Mouse (Mus musculus) midbrain, postnatal 0 days (tissue): ENCODE results near the gene Zfp385b. TPM values are rescaled to one million over a fixed set of nuclear protein-coding genes. Genes with fewer than 3 reads are reported as not detected.

Source experiments
- ATAC-seq: fragments of 200-750 bp; cut with Nextera tagmentation; 2 replicates; pipeline ENCODE4 v1.8.0; 2017; ENCODE audit warnings: moderate number of reproducible peaks, mild to moderate bottlenecking, moderate TSS enrichment, moderate library complexity; ENCODE audit not compliant: low FRiP score
- DNase-seq: peaks from one replicate; pipeline ENCODE4 v3.0.0-alpha.2; 2015; ENCODE audit warnings: low spot score
- H3K27ac ChIP-seq: fragments of 300-500 bp; sonication (generic); 2 replicates; pipeline ENCODE4 v1.5.1; 2014; ENCODE audit warnings: low read depth, mild to moderate bottlenecking, low read length, mixed read lengths
- H3K27me3 ChIP-seq: fragments of 300-500 bp; sonication (generic); 2 replicates; pipeline ENCODE4 v1.6.1; 2014; ENCODE audit warnings: low read length, control low read depth, mixed read lengths; ENCODE audit not compliant: insufficient read depth
- H3K36me3 ChIP-seq: fragments of 300-500 bp; sonication (generic); 2 replicates; pipeline ENCODE4 v1.6.1; 2014; ENCODE audit warnings: low read length, control low read depth, mixed read lengths; ENCODE audit not compliant: insufficient read depth
- H3K4me1 ChIP-seq: fragments of 300-500 bp; sonication (generic); 2 replicates; pipeline ENCODE4 v1.6.1; 2014; ENCODE audit warnings: mild to moderate bottlenecking, control low read depth, antibody characterized with exemption, low read length, mixed read lengths; ENCODE audit not compliant: insufficient read depth
- H3K4me2 ChIP-seq: fragments of 300-500 bp; sonication (generic); 2 replicates; pipeline ENCODE4 v1.6.1; 2014; ENCODE audit warnings: low read depth, mild to moderate bottlenecking, low read length, mixed read lengths; ENCODE audit not compliant: poor library complexity, severe bottlenecking
- H3K4me3 ChIP-seq: fragments of 300-500 bp; sonication (generic); 2 replicates; pipeline ENCODE4 v1.5.1; 2014; ENCODE audit warnings: low read depth, mild to moderate bottlenecking, low read length, moderate library complexity
- H3K9ac ChIP-seq: fragments of 300-500 bp; sonication (generic); replicated peaks from 2 replicates; pipeline ENCODE4 v1.6.1; 2014; ENCODE audit warnings: mild to moderate bottlenecking, low read length, moderate library complexity, mixed read lengths; ENCODE audit not compliant: poor library complexity, severe bottlenecking
- H3K9me3 ChIP-seq: fragments of 300-500 bp; sonication (generic); 2 replicates; pipeline ENCODE4 v1.6.1; 2016; ENCODE audit warnings: low read length, control low read depth
- CTCF ChIP-seq: IDR thresholded peaks from 2 replicates; pipeline ENCODE4 v1.5.1; 2016; ENCODE audit warnings: antibody characterized with exemption, mild to moderate bottlenecking
- WGBS: fragments of 180-500 bp; shearing (Covaris S2); extraction: QIAGEN DNeasy Blood & Tissue Kit; methylation state at CpG from one replicate; pipeline ENCODE4 v1.1.7; 2014; 5-methylcytosine and 5-hydroxymethylcytosine counted together
- polyA plus RNA-seq: library from polyadenylated mRNA; unstranded; fragments of >200 nt; fragmentation: Nextera tagmentation; extraction: Ambion mirVana; gene quantifications from 2 replicates; pipeline ENCODE4 v1.2.1, GENCODE M21; 2015
- total RNA-seq: library from RNA; depleted of rRNA; stranded (reverse); fragments of >200 nt; gene quantifications from 2 replicates; pipeline ENCODE4 v1.2.3, GENCODE M21; 2014

The Zfp385b gene
- total and polyA plus RNA-seq, 2 experiments from 2014 or later, result 11.8 to 16.6 TPM

DNA sequence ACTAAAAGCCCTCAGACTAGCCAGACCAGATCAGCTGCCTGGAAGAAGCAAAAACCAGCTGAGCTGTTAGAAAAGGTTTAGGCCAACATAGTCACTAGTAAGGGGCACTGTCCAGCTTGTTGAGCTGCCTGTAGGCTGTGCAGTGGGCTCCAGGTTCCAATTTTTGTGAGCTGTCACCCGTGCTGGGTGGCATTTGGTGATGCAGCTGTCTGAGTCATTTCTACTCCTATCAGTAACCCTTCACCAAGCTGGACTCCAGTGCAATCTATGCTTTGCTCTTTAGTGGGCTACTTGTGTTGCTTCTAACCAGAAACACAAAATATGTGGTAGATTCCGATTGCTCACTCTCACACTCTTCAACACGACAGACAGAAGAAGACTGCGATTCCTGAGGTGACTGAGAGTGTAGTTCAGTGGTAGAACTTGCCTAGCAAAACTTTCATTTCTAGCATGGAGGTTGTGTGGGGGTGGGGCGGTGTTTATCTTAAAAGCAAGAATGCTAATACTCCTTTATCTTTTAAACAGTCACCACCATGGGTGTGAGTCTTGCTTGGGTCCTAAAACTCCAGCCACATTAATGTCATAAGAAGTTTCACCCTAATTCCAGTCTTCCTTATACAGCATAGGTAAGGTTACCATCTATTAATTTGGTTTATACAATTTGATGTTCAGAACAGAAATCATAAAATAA, 147.1 kb downstream of the Zfp385b start:
- Histone ChIP-seq H3K27ac (no peak overlapping the region), H3K9me3 (no peaks in the 10 kb centered on the region), H3K27me3 (no peaks in the 10 kb centered on the region), H3K36me3 (no peaks in the 10 kb centered on the region), H3K4me2 (no peak overlapping the region; the same call in 1 of the 2 replicates), H3K9ac (no peak overlapping the region), H3K4me3 (no peak overlapping the region), H3K4me1 (no peaks in the 10 kb centered on the region)
- no peak for DNase-seq
- no peak for ATAC-seq
- 93% methylated on average over 5 of the region's 5 CpGs for WGBS
- no peak for TF ChIP-seq CTCF

DNA sequence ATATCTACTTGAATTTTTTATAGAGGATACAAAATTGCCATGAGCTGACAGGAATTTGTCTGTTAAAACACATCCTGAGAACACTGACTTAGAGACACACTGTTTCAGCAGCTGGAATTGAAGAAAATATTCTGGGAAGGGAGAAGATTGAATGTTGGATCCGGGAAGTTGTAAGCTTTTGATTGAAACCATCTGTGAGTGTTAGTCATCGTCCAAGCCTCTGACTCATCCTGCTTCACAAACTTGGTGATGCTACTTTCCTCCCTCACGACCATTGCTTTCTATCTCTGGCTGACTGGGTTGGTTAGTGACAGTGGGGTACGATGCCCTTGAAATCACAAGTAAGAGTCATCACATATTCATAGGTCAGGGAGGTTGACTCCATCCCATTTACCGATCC, 157.3 kb downstream of the Zfp385b start:
- H3K4me2 ChIP-seq, result no peak overlapping the region
- DNase-seq (no peak), ATAC-seq (no peak)
- no peak overlapping the region for H3K4me3 ChIP-seq
- H3K9ac ChIP-seq, result no peak overlapping the region
- H3K9me3 ChIP-seq, result no peaks in the 10 kb centered on the region
- no peak for TF ChIP-seq CTCF
- no peaks in the 10 kb centered on the region for H3K4me1 ChIP-seq
- H3K27ac ChIP-seq, result no peak overlapping the region
- no peaks in the 10 kb centered on the region for H3K27me3 ChIP-seq
- H3K36me3 ChIP-seq, result no peaks in the 10 kb centered on the region
- 83% methylated on average over 5 of the region's 5 CpGs for WGBS

DNA sequence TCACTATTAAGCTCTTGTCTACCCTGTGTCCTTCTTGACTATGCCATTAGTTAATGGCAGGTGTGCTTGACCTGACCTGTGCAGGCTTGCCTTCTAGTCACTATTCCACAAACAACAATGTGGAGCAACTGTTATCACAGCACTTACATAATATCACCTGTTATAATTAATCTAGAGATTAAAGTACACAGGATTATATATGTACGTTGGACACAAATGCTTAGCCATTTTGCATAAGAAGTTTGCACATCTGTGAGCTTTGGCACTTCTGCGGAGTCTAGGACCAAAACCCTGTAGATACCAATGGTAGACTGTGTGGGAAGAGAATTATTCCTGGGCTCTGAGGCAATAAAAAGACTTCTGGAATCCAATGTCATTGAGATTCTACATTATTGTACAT, 165.8 kb downstream of the Zfp385b start:
- H3K9me3 ChIP-seq, result no peaks in the 10 kb centered on the region
- no peak overlapping the region for H3K9ac ChIP-seq
- no peak overlapping the region for H3K4me2 ChIP-seq
- TF ChIP-seq CTCF, result no peak
- DNase-seq (no peak), ATAC-seq (no peak)
- H3K4me3 ChIP-seq, result no peak overlapping the region
- H3K27ac ChIP-seq, result no peak overlapping the region
- 94% methylated on average over 2 of the region's 2 CpGs for WGBS
- H3K36me3 ChIP-seq, result no peaks in the 10 kb centered on the region
- H3K27me3 ChIP-seq, result no peaks in the 10 kb centered on the region
- no peaks in the 10 kb centered on the region for H3K4me1 ChIP-seq

DNA sequence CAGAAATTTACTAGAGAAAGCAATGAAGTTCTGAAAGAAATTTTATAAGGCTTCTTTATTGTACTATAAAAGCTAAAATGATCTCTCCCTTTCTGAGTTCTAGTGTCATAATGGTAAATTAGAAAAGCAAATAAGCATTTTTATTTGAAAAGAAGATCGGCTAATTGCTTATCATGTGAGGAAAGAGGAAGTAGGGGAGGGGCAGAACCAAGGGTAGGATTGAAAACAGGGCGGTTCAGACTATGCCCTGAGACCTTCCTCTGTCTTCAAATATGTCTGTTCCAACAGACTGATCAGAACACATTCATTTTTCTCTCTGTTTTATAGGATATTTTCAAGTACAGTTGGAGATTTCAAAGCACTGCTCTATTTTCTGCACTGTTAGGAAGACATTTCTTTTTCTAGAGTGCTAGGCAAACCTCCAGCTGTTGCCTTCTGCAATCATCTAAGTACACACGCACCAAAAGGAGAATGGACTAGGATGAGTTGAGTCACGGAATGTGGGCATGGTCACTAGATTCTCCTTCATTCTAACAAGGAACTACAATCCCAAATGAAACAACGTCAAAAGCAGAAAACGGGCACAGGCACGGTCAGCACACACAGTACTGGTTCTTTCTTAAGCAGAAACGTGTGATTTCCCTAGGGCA, 177.8 kb downstream of the Zfp385b start:
- Histone ChIP-seq H3K4me1 (no peaks in the 10 kb centered on the region), H3K27me3 (no peaks in the 10 kb centered on the region), H3K9me3 (no peaks in the 10 kb centered on the region), H3K9ac (no peak overlapping the region), H3K4me3 (no peak overlapping the region), H3K27ac (no peak overlapping the region), H3K4me2 (no peak overlapping the region), H3K36me3 (no peaks in the 10 kb centered on the region)
- no peak for TF ChIP-seq CTCF
- WGBS, result 86% methylated on average over 8 of the region's 8 CpGs
- DNase-seq (no peak), ATAC-seq (no peak)

DNA sequence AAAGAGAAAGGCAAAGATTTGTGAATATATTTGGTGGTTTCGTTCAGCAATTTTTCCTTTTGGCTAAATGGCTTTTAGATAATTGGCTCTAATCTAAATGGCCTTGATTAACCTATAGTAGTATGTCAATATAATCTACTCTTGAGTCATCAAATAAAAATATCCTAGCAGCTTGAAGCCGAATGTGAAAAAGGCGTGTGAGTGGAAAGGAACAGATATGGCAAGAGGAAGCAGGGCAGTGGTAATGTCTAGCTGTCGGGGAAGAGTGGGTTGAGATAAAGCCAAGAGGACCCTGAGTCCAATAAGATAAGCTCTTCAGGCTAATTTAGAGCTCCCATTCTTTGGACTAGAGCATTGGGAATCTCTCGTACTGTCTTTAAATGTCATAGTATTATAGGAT, 179.4 kb downstream of the Zfp385b start:
- Histone ChIP-seq H3K9ac (no peak overlapping the region), H3K36me3 (no peaks in the 10 kb centered on the region), H3K4me1 (no peaks in the 10 kb centered on the region), H3K4me2 (no peak overlapping the region), H3K27ac (no peak overlapping the region), H3K27me3 (no peaks in the 10 kb centered on the region), H3K4me3 (no peak overlapping the region), H3K9me3 (no peaks in the 10 kb centered on the region)
- DNase-seq (no peak), ATAC-seq (no peak)
- 88% methylated on average over 5 of the region's 5 CpGs for WGBS
- TF ChIP-seq CTCF, result no peak

DNA sequence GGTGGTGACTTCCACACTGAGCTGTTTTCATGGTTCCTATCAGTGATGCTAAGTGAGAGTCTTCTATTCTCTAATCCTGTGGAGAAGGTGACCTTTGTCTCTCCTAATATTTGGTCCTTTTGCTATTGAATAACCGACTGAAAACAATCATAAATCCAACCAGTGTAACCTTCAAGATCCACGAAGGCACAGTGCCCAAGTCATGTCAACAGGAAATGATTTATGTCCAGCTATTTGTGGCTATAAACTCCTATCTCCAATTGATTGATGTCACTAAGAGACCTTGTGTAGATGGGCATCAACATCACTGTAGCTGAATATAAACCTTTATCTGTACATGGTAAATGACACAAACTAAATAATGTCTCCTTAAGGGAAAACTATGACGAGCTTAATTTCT, 187.8 kb downstream of the Zfp385b start:
- H3K4me2 ChIP-seq, result no peak overlapping the region
- ATAC-seq, result no peak
- H3K36me3 ChIP-seq, result no peaks in the 10 kb centered on the region
- H3K27me3 ChIP-seq, result no peaks in the 10 kb centered on the region
- no peaks in the 10 kb centered on the region for H3K4me1 ChIP-seq
- 84% methylated on average over 3 of the region's 3 CpGs for WGBS
- TF ChIP-seq CTCF, result no peak
- no peak overlapping the region for H3K4me3 ChIP-seq
- DNase-seq, result no peak
- no peaks in the 10 kb centered on the region for H3K9me3 ChIP-seq
- H3K9ac ChIP-seq, result no peak overlapping the region
- H3K27ac ChIP-seq, result no peak overlapping the region
